Mouse (Mus musculus) ovary, adult 10 weeks (tissue): ENCODE data around the gene Plcl1. TPM values are rescaled to one million over a fixed set of nuclear protein-coding genes. Genes with fewer than 3 reads are reported as not detected.

Source experiments
- polyA plus RNA-seq: library from polyadenylated mRNA; stranded (reverse); fragments of 350-450 nt; fragmentation: Illumina TruSeq; extraction: RNeasy Lipid Tissue Mini Kit (QIAGEN cat#74804); gene quantifications from one replicate; pipeline ENCODE4 v1.2.3, GENCODE M21; 2014

The Plcl1 gene
- polyA plus RNA-seq, result 12.4 TPM

DNA sequence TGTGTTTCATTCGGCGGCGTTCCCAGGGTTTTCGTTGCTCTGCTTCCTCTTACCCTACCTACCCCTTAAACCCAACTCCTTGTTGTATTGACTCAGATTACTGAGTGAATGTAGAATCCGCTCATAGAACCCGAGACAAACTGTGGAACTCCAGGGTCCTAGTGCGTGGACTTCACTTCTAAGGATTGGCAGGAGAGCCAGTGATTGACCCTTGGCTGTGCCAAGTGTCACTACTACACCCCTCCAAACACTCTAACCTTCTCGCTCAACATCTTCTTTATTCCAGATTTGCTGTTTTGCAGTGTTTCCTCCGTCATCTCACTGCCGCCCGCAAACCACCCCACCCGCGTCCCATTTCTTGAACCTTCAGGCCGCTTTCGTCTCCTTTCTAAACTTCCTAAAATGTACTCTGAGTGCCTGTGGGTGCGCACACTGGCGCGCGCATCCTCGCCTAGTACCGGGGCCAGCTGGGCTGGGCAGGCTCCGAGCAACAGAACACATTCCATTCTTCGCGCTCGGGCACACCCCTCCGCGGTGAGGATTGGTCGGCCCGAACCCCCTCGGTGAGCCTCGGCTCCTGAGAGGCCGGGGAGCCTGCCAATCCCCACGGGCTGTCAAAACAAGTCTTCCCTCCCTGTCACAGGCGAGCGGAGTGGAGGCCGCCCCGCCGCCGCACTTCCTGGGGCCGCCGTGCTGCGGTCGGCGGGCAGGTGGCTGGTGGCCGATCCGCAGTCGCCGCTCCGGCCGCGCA, at the start of gene Plcl1:
Gene Plcl1, plus strand, starts transcription at position 650 of the 751 bp plus-strand sequence.

DNA sequence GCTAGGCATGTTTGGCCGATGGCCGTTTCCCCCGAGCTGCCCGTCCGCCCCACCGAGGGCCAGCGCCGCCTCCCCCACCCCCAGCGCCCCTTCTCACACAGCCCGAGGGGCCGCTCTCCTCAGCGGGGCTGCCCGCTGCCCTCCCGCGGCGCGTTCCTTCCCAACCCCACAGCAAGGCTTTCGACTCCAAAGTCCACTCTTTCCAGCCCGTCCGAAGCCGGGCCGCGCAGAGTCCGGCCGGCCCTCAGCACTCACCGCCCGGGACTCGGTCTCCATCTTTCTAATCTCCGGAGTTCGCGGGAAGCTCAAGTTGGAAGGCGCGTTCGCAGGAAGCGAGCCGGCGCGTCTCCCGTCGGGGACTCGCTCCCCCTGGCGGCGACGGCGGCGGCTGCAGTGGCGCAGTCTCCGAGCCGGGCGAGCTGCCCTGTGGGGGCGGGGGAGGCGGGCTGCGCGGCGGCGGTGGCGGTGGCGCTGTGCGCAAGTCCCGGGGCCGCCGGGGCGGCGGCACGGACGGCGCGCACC, 42.6 kb upstream of the Plcl1 start, which contains the start of gene Boll:
Gene Boll, minus strand, starts transcription at position 426 of the 522 bp plus-strand sequence.

Other genes starting within 250 kb of the Plcl1 start
- gene Rftn2, start 179.1 kb upstream of the Plcl1 start, polyA plus RNA-seq, result 17.0 TPM
- 6.4 TPM for gene Mars2, start 168.7 kb upstream of the Plcl1 start, polyA plus RNA-seq
- gene Boll, start 42.5 kb upstream of the Plcl1 start, polyA plus RNA-seq, result not detected